1 mouse cellular context compared by ENCODE assay signal in genomic region chr10:77709831-77710230, GRCm38 (mm10).
TF ChIP-seq lines count a peak whose summit lies in the region.

No protein-coding gene starts in this region.

TF ChIP-seq in CH12.LX, 34 proteins besides CTCF, POLR2A, EP300 and RAD21:
- TF ChIP-seq SMC3 (IDR thresholded peaks at IDR 0.05; ENCODE audit: low read depth, low read length) (0 out of 2 replicates have a peak, but pooled peaks have one; percentile 8), ZMIZ1 (IDR thresholded peaks at IDR 0.05; ENCODE audit: low read depth, low read length) (no peak), PAX5 (IDR thresholded peaks at IDR 0.05; ENCODE audit: low read length) (no peak)
